Mouse (Mus musculus) adrenal gland, postnatal 36 days (tissue): ENCODE data around the gene Peli1. TPM values are rescaled to one million over a fixed set of nuclear protein-coding genes. Genes with fewer than 3 reads are reported as not detected.
"Not testable (repeated sequence)": the region's sequence is repeated elsewhere in the genome, so short reads cannot be mapped to it uniquely, and the experiment has no call there.

Source experiments
- DNase-seq, 2 experiments: peaks; one replicate each; pipeline ENCODE4 v3.0.0; 2021; ENCODE audit warnings: mixed read lengths in 1 of 2
- total RNA-seq, 2 experiments: library from RNA; stranded (reverse); gene quantifications; 2 replicates each; pipeline ENCODE4 v1.2.3; 2021

Gene Peli1
- total RNA-seq, 2 experiments from 2014 or later, result 16.4 to 19.8 TPM

DNA sequence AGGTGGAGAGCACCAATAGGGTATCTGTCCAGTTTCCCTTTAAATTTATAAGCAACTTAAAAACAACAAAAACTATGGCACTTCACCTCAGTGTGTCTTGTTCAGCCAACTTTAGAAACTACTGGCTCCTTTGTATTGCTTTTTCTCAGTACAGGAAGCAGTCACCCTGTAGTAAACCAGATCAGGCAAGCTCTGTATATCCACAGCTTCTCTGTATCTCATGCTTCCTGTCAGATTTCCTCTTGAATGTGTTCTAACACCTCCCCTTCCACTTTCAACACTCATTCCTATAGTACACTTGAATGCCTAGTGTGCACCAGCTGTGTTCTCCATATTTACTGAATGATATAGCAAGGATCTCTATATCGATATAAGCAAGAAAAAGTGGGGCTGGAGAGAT, 60.6 kb downstream of the Peli1 start:
- DNase-seq, result no peak

GRCm38 (mm10) chr11:21153111-21153510, 62.0 kb downstream of the Peli1 start:
- no peak for DNase-seq

GRCm38 (mm10) chr11:21157595-21157994, 66.5 kb downstream of the Peli1 start:
- DNase-seq, result no peak

DNA sequence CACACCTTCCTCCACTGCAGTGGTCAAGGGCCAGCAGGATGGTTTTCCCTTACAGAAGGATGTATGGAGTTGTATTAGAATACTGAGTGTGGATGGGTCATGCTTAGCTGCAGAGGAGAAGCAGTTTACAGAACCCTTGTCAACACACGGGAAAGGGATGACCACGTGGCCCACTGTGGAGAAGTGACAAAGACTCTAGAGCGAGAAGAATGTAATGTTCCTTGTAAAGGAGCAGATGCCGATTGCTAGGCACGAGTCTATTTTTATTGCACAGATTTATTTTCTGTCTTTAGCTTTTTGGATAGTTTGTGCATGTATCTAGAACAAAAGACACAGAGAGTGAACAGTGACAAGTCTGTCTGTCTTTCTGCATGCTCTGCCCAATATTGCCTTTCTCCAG, 71.0 kb downstream of the Peli1 start:
- no peak for DNase-seq

DNA sequence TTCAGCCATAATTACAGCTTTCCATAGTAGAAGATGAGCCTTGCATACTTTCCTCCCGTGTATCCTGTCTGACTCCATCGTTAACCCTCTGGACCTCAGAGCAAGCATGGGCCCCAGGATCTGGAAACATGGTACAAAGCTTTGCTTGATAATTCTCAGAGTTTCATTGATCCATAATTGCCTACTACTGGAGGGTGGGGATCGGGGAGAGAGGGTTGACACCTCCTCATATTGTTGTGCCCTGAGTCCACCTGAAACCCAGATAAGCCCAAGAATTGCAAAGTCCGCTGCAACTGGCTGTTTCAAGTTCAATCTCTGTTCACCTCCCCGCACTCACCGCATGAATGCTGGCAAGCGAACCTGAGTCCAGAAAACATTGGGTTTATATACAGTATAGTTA, 72.1 kb downstream of the Peli1 start:
- DNase-seq, result no peak

DNA sequence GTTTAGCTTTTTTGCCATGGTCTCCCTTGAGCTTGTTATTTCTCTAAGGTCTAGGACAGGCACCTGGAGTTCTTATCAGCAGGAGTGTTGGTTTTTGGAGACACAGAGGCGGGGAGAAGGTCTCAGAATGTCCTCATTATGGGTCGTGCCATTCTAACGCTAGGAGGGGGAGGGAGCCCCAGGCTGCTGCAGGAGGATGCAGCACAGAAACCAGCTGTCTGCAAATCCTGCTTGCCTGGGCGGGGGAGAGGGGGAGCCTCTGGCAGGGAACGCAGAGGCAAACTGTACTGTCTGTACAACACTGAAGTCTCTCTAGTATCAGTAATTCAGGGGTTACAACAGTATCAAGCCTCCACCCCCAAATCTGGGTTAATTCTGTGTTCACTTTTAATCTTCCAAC, 72.6 kb downstream of the Peli1 start:
- DNase-seq, result no peak

DNA sequence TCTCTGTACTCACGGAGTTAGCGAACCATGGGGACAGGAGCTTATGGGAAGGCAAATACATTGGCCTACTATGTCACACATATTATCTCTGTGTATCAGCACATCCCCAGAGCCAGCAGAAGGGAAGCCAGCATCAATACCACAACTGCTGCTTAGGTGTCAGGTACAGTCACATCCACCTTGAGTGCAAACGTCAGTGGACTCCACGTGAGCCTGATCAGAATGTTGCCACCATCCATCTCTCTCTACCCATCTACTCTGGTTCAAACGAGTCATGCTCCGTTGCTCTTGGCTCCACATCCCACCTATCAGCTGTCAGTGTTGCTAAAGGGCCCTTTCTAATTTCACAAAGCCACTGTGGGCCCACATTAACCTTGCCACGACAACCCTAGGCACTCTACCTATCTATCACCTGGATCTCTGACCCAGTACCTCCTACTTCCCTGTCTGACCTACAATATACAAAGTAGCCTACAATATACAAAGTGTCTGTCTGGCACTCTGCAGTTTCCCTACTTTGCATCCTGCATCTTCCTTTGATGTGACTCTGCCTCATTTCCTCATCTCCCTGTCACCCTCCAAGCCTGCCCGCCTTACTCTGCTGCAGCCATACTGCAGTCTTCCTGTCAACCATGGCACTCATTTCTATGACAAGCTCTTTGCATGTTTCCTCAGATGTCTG, 73.4 kb downstream of the Peli1 start:
- DNase-seq, result no peak

DNA sequence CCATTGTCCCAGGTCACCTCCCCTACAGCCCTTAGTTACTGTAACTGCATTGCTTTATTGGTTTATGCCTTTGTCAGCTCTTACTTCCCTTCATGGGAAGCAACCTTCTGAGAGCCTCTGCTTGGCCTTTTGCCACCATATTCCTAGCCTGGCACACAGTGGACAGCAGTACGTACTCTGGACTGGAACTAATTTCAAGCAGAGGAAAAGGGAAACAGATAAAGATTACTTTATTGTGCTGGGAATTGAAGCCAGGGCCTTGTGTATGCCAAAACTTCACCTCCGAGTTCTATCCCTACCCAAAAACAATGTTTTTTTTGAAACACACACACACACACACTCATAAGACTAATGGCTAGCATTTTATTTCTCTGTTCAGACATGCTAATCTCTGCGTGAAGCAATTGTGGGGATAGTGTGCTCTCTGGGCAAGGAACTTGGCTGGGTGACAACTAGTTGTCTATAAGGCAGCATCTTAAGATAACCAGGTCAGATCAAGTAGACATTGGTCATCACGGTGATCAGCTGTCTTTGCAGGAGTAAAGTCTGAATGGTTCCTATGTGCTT, 74.0 kb downstream of the Peli1 start:
- no peak for DNase-seq

DNA sequence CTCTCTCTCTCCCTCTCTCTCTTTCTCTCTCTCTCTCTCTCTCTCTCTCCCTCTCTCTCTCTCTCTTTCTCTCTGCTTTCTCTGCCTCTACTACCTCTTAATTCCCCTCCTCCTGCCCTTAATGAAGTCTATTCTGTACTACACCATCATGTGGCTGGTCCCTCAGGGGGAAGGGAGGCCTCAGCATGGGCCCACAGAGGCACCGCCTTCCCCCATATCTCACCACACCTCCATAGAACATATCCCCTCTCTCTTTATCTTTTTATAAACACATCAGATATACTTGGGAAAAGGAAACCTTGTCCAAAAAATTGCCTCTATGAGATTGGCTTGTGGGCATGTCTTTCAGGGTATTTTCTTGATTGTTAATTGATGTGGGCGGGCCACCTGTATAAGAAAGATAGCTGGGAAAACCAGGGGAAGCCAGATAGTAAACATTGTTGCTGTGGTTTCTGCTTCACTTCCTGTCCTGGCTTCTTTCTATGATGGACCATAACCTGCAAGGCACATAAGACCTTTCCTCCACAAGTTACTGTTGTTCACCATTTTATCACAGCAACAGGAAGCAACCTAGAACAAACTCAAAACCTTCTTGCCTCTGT, 75.5 kb downstream of the Peli1 start:
- DNase-seq, result no peak

DNA sequence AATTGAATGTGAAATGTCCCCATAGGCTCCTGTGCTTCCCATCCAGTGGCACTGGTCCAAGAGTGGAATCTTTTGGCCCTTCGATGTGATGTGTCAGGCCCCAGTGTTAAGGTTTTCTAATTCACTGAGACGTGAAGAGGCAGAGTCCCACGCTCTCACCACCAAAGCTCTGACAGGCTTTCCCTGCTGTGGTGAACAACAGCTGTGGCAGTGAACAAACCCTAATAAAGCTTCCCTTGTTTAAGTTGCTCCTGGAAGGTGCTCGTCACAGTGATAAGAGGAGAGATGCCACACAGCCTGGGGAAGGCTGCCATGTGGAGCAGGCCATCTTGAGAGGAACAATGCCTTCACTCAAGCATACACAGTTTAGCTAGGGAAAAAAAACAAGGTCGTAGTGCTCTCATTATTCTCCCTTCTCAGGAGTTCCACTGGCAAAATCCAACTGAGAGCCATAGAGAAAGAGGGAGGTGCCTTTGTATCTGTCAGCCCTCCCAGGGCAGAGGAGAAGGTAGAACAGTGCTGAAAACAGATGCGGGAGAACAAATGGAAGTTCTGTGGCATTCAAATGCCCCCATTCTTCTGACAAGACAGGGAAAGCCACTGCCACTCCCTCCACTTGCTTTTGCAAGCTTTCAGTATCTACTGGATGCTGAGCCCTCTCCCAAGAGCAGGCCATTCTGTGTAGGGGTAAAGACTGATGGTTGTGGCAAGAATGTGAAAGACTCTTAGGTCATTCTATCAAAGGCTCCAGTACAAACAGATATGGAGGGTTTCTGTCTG, 77.9 kb downstream of the Peli1 start:
- no peak for DNase-seq

GRCm38 (mm10) chr11:21169608-21169860, 78.4 kb downstream of the Peli1 start:
- DNase-seq, result not testable (repeated sequence)

- DNase-seq, result no peak
Observed at GRCm38 (mm10) chr11:21172281-21172680, 81.2 kb downstream of the Peli1 start.

- DNase-seq, result no peak
Observed at GRCm38 (mm10) chr11:21173926-21174325, 82.8 kb downstream of the Peli1 start.

DNA sequence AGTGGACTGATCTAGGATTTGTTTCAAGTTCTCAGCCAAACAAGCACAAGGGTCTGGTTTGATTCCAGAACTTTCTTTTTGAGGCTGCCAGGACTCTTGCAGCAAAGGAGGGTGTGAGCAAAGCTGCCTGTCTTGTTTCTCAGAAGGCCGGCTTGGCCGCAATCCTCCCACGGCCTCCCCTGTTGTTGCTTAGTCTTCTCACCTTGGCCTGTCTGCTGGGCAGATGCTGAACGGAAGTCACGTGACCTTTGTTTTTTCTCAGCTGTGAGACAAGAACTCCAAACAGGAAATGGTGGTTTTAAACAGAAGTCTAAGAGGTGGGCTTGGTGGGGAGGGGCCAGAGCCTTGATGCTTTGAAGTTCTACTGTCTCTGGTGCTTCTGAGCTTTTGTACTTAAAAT, 83.3 kb downstream of the Peli1 start:
- DNase-seq, result peak; percentile 32 to 60

- no peak for DNase-seq
Observed at GRCm38 (mm10) chr11:21175063-21175462, 84.0 kb downstream of the Peli1 start.

DNA sequence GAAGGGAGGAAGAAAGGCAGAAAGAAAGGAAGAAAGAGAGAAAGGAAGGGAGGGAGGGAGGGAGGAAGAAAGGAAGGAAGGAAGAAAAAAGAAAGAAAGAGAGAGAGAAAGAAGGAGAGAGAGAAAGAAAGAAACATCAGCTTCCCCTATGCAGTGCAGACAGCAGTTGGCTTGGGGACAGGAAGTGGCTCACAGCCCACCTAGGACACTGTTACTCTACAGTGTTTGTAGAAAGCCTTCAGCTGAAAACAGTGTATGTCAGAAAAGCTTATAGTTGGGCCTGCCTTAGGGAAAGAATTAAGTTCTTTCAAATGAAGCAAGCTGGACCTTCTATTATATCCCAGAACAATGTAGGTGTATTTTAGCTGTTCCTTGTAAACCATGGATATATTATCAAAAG, 85.4 kb downstream of the Peli1 start:
- no peak for DNase-seq

DNA sequence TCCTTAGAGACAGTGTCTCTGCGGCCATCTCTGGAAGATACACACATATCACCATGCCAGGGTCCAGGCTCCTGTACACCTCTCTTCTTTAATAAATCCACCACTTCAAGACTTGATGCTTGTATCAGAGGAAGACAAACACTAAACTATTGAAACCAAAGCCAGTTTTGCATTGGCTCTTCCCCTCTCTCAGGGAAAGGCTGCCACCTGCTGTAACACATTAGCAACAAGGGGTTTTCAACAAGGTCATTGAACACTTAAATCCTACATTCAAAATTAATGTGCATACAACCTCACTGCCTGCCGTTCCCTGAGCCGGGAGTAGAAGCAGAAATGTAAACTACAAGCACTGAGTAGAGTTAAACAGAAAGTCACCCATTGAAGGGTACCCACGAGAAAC, 87.3 kb downstream of the Peli1 start:
- peak; percentile 36 to 58 for DNase-seq

- DNase-seq, result no peak
Observed at GRCm38 (mm10) chr11:21178998-21179645, 88.0 kb downstream of the Peli1 start.

DNA sequence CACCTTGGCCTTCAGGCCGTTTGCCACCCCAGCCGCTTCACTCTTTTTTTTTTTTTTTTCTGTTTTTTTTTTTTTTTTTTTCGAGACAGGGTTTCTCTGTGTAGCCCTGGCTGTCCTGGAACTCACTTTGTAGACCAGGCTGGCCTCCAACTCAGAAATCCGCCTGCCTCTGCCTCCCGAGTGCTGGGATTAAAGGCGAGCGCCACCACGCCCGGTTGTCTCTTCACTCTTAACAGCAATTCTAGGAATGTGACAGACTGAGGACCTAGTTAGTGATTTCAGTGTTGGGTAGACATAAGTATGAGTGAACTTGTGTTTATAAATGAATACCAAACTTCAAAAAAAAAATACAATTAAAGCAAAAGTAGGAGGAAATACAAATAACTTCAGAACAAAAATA, 88.8 kb downstream of the Peli1 start:
- DNase-seq, result not testable (repeated sequence)

DNA sequence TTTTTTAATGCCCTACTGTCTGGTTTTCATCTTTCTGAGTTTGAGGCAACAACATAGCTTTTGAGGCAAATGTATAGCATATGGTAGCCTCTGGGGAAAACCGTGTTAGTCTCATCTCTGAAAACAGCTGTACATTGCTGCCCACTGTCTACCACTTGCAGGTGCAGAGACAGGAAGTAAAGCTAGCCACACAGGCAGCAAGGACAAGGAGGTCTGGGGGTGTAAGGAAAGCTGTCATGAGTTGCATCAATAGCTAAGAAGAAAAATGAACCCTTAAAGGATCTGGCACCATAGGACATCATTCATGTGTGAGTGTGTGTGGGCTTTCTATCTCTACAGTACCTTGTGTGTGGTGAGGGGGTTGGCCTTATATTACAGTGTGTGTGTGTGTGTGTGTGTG, 89.6 kb downstream of the Peli1 start:
- no peak for DNase-seq

DNA sequence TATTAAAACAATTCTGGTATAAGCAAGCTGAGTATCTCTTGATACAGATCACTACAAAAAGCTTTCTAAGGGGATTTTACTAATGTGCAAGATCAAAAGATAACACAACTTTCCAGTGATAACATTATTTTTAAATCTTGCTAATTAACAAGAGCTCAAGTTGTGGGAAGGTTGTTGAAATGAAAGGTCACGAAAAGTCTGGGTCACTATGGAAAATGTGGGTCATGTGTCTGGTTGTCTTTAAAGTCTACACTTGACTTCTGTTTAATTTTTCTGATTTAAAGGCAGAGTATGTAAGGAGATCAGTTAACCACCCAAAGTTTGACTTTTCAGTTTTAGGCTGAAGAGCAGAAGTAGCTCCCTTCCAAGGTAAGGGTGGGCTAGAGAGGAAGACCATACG, 90.5 kb downstream of the Peli1 start:
- DNase-seq, result no peak

DNA sequence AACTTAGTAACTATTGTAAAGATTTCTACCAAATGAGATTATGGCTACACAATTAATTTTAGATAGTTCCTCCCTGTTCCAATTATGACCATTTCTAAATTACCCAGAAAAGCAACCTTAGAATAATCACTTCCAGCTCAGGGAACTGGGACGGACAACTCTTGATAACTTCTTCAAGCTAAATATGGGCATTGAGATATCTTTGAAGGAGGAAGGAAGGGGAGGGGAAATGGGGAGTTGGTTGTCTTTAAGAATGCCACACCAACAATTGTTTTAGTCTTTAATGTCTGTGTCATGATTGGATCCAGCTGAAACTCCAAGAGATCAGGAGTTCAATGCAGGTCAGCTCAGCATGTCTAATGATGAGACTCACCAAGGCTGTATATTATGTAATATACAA, 91.6 kb downstream of the Peli1 start:
- no peak for DNase-seq

DNA sequence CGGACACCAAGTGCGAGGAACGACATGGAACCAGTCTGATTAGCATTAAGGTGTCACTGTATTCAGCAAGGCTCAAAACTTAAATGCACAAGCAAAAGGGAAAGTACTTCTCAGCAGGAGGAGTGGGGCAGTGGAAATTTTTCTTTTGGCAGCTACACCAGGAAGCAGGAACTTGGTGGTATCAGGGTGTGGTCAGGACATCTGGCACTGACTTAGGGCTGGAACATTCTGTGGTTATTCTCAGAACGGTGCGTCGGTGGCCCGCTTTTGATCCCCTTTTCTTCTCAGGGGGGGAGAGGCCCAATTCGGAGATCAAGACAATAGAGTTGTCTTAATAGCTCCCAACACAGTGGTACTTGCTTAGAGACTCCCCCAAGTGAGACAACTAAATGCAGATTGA, 100.7 kb downstream of the Peli1 start:
- DNase-seq, result not testable (repeated sequence)
